Mouse (Mus musculus): ENCODE data around the gene Lrrc39. TPM values are rescaled to one million over a fixed set of nuclear protein-coding genes. Genes with fewer than 3 reads are reported as not detected.
A peak's percentile ranks its signal among the peaks of the same experiment; 100 is the strongest.

Gene Lrrc39
- total RNA-seq, 2 experiments from 2014 or later, result 0.61 TPM; not detected in 1

GRCm38 (mm10) chr3:116601005-116601404 lies 38.2 kb downstream of the Lrrc39 start:
- no peak for ATAC-seq (replicated peaks; ENCODE audit: low FRiP score, low TSS enrichment, poor library complexity, severe bottlenecking)

DNA sequence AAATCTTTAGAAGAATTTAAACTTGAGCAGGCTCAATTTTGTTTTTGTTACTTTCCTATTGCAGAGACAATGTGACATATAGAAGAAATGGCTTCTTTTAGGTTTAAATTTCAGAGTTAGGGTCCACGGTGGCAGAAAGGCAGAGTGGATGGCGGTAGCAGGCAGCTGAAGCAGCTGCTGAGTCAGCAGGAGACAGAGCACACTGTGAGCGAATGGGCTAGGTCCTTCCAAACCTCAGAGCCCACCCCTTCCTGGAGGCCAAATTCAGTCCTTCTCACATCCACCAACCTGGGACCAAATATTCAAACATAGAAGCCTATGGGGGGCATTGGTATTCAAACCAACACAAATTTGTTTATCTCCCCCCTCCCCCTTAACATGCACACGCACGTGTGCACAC lies 39.0 kb downstream of the Lrrc39 start:
- ATAC-seq (replicated peaks; ENCODE audit: low FRiP score, low TSS enrichment, poor library complexity, severe bottlenecking), result no peak

DNA sequence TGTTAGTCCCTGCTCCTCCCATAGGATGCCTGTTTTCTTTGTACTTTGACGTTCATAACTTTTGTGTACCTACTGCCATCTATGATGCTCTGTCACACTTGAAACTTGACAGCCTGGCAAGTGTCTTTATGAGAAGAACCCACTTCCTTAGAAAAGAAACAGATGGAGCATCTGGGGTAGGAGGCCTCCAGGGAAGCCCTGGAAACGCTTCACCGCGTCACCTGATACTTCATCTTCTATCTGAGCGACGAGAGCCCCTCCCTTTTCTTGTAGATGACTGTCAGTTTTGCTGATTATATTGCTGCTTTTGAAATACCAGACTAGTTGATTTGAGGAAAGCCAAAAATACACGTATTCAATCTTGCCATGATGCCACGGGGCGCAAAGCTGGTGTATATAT lies 41.8 kb downstream of the Lrrc39 start:
- ATAC-seq (replicated peaks; ENCODE audit: low FRiP score, low TSS enrichment, poor library complexity, severe bottlenecking), result no peak

- no peak for ATAC-seq (replicated peaks; ENCODE audit: low FRiP score, low TSS enrichment, poor library complexity, severe bottlenecking)
These were observed 51.6 kb downstream of the Lrrc39 start, which contains the start of gene Trmt13 for GRCm38 (mm10) chr3:116614295-116614892. Trmt13 (minus strand) TSS chr3:116614587.

GRCm38 (mm10) chr3:116615318-116616068 lies 52.7 kb downstream of the Lrrc39 start:
- no peak for ATAC-seq (replicated peaks; ENCODE audit: low FRiP score, low TSS enrichment, poor library complexity, severe bottlenecking)

- peak; percentile 45 for ATAC-seq (replicated peaks; ENCODE audit: low FRiP score, low TSS enrichment, poor library complexity, severe bottlenecking)
These were observed 56.1 kb downstream of the Lrrc39 start for GRCm38 (mm10) chr3:116618855-116619254.

DNA sequence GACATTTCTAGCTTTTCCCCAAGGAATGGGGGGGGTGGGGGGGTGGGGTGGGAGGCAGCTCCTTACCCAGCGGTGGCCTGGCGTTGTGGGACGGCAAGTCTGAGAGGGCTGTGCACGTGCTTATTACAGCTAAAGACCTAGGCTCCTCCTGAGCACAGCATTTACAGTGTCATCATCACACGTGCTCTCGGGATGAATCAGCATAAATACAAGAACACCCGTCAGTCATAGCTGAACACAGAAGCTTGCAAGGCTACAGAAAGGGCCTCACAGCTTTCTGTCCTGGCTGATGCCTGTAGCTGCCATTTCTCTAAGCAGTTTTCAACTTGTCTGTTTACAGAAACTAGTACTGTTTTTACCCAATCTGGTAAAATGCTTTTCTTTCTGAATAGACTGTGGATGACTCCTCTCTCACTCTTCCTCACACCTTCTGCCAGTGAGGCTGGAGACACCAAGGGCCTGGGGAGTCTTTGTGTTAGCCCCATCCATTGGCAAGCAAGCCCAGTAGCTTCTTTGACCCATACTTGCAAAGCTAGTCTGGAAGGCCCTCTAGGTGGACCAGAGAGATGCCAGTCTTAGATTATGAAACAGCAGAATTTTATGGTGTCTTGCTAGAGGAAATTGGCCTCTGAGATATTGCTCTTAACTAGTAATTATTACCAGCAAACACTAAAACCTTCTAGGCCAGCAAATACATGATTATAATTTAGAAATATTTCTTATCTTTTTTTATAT lies 58.0 kb downstream of the Lrrc39 start:
- peak; percentile 91 for ATAC-seq (replicated peaks; ENCODE audit: low FRiP score, low TSS enrichment, poor library complexity, severe bottlenecking)

DNA sequence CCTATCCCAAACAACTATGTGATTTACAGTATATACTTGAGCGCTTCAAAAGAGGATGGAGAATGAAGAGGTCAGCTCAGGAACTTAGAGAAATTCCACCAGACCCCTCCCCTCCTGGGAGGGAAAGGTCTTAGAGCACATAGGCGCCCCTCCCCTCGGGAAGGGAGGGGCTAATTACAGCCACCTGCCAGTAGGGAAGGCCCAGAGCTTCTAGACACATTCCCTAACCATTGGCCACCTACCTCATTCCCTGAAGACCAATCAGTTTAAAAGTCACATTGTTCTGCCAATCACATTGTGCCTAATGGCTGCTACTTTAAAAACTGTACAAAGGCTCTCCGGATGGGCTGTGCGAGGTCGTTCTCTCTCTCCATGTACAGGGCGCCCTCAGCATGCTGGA lies 59.9 kb downstream of the Lrrc39 start:
- ATAC-seq (replicated peaks; ENCODE audit: low FRiP score, low TSS enrichment, poor library complexity, severe bottlenecking), result no peak

DNA sequence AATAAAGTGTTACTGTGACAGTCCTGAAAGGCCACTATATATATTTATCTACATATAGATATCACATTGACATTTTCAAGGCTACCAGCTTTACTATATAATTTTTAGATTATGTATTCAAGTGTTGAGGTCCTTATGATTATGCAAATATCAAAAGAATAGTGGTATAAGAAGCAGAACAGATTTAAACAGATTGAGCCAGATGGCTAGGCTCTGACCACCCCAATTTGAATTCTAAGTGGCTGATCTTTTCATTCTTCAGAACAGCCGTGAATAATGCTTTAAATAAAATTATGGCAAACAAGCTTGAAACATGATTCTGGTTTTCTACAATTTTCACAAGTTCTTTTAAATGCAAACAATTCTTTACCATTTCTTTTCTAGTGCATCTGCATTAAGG lies 68.7 kb downstream of the Lrrc39 start:
- no peak for ATAC-seq (replicated peaks; ENCODE audit: low FRiP score, low TSS enrichment, poor library complexity, severe bottlenecking)

Other genes with a start within 250 kb of the Lrrc39 start
- gene Cdc14a, start 138.9 kb upstream of the Lrrc39 start, total RNA-seq (2014; fragmentation: Nextera tagmentation), result 11.8 and 20.9 TPM in 2 replicates
- 18.7 and 30.9 TPM in 2 replicates for gene Cdc14a, start 138.9 kb upstream of the Lrrc39 start, total RNA-seq (2017)
- gene Rtca, start 54.8 kb upstream of the Lrrc39 start, total RNA-seq (2014; fragmentation: Nextera tagmentation), result 42.4 and 60.1 TPM in 2 replicates
- gene Rtca, start 54.8 kb upstream of the Lrrc39 start, total RNA-seq (2017), result 44.6 and 45.9 TPM in 2 replicates
- gene Dbt, start 49.9 kb upstream of the Lrrc39 start, total RNA-seq (2014; fragmentation: Nextera tagmentation), result 3.8 and 6.4 TPM in 2 replicates
- 10.5 and 15.7 TPM in 2 replicates for gene Dbt, start 49.9 kb upstream of the Lrrc39 start, total RNA-seq (2017)
- 20.1 and 23.1 TPM in 2 replicates for gene Sass6, start 32.0 kb downstream of the Lrrc39 start, total RNA-seq (2014; fragmentation: Nextera tagmentation)
- gene Sass6, start 32.0 kb downstream of the Lrrc39 start, total RNA-seq (2017), result 38.0 and 65.1 TPM in 2 replicates
- gene Trmt13, start 51.6 kb downstream of the Lrrc39 start, total RNA-seq (2014; fragmentation: Nextera tagmentation), result 39.6 and 46.7 TPM in 2 replicates
- gene Trmt13, start 51.6 kb downstream of the Lrrc39 start, total RNA-seq (2017), result 26.6 and 34.2 TPM in 2 replicates
- gene Mfsd14a, start 99.7 kb downstream of the Lrrc39 start, total RNA-seq (2014; fragmentation: Nextera tagmentation), result 50.7 and 53.6 TPM in 2 replicates
- gene Mfsd14a, start 99.7 kb downstream of the Lrrc39 start, total RNA-seq (2017), result 83.2 and 95.4 TPM in 2 replicates
- gene Gm43191, start 118.3 kb downstream of the Lrrc39 start, total RNA-seq (2014; fragmentation: Nextera tagmentation), result not detected in 2 replicates
- not detected in 2 replicates for gene Gm43191, start 118.3 kb downstream of the Lrrc39 start, total RNA-seq (2017)
- 25.2 and 29.4 TPM in 2 replicates for gene Slc35a3, start 149.9 kb downstream of the Lrrc39 start, total RNA-seq (2014; fragmentation: Nextera tagmentation)
- gene Slc35a3, start 149.9 kb downstream of the Lrrc39 start, total RNA-seq (2017), result 42.7 and 67.3 TPM in 2 replicates
- gene Agl, start 245.2 kb downstream of the Lrrc39 start, total RNA-seq (2014; fragmentation: Nextera tagmentation), result 11.3 and 13.3 TPM in 2 replicates
- 6.2 and 7.8 TPM in 2 replicates for gene Agl, start 245.2 kb downstream of the Lrrc39 start, total RNA-seq (2017)